Mouse (Mus musculus): ENCODE data around the gene Pon2.

DNA sequence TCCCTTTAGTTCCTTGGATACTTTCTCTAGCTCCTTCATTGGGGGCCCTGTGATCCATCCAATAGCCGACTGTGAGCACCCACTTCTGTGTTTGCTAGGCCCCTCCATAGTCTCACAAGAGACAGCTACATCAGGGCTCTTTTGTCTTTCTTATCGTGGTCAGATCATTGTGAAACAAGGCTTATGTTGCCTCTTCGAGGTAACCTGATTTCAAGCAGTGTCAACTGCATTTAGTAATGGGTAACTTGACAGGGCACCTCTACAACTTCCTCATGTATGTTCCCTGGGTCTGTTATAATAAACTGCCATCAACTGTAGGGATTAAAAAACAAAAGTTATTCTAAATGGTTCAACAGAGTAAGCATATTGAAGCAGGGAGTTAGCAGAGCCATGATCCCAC is 63.7 kb downstream of the Pon2 start:
- TF ChIP-seq GATA1 (IDR thresholded peaks at IDR 0.05; ENCODE audit: borderline replicate concordance, low read length) (no peak), FLI1 (IDR thresholded peaks at IDR 0.05; ENCODE audit: low read length) (no peak)

Measured in megakaryocyte, embryonic 14.5 days (primary cell).